ENCODE assay signal across 16 mouse cellular contexts in the genomic region with DNA sequence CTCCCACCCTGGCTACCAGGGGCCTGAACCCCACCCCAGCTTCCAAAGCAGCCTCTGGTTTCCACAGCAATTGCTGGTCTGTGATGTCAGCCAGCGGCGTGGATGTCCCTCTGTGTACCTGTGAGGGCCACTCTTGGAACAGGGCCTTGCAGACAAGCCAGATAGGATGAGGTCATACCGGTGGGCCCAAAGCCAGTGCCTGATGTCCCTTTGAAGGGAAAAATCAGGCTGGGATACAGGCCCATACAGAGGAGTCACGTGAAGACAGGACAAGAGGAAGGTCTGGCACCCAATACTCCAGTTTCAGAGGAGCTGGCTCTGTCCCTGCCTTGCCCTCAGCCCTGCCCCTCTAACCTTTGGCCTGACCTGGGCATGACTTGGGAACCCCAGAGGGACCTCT.
DNase-seq lines count a peak whose midpoint lies in the region; ATAC-seq and TF ChIP-seq lines count a peak whose summit lies in the region.
"Had no signal": no experiment of that assay in that cellular context is flagged by ENCODE, and none has a peak within 500 bp of the region (broad histone marks: within the 10 kb centered on the region; RNA-seq: fewer than 3 reads in every experiment).

No protein-coding gene starts in this region.

- no peaks in the 10 kb centered on the region for H3K4me1 ChIP-seq in heart, adult 2 months (ENCODE audit: control insufficient read depth, insufficient read depth, low read length)
- H3K4me1 ChIP-seq in heart, embryonic 12.5 days (replicated peaks): no peaks in the 10 kb centered on the region
- H3K4me1 ChIP-seq in cerebellum, adult 2 months (ENCODE audit: control insufficient read depth, insufficient read depth, low read length): peaks cover 28% of the 10 kb centered on the region

- H3K27me3 ChIP-seq in heart, adult 2 months (ENCODE audit: control insufficient read depth, insufficient read depth, low read length): no peaks in the 10 kb centered on the region
- H3K27me3 ChIP-seq in heart, embryonic 12.5 days (replicated peaks): 0 out of 2 replicates have a peak, but pooled peaks cover 4% of the 10 kb centered on the region
- no peaks in the 10 kb centered on the region for H3K27me3 ChIP-seq in cerebellum, adult 2 months (ENCODE audit: control insufficient read depth, insufficient read depth, low read length)
- H3K27me3 ChIP-seq: embryonic facial prominence, embryonic 15.5 days had no signal

- WGBS in heart, adult 2 months: 34% methylated on average over 4 of the region's 4 CpGs
- WGBS in heart, embryonic 12.5 days: 76% methylated on average over 4 of the region's 4 CpGs
- WGBS in cerebellum, adult 2 months: 16% methylated on average over 4 of the region's 4 CpGs

- H3K79me2 ChIP-seq in heart, adult 2 months (replicated peaks; ENCODE audit: control insufficient read depth, insufficient read depth, low read length): no peaks in the 10 kb centered on the region

- TF ChIP-seq CTCF in heart, adult 2 months (IDR thresholded peaks at IDR 0.05): no peak
- TF ChIP-seq CTCF in cerebellum, adult 2 months (IDR thresholded peaks at IDR 0.05; ENCODE audit: borderline replicate concordance, insufficient read depth, low read depth, low read length): no peak

- H3K9me3 ChIP-seq in heart, embryonic 12.5 days (replicated peaks): no peaks in the 10 kb centered on the region
- H3K9me3 ChIP-seq: embryonic facial prominence, embryonic 15.5 days; G1E; midbrain, embryonic 10.5 days had no signal

- no peak for TF ChIP-seq EP300 in heart, adult 2 months (IDR thresholded peaks at IDR 0.05; ENCODE audit: insufficient read depth, low read depth, low read length)

- intact Hi-C loops in heart, adult 2 months (cut with DNase I): no loop called here

- ATAC-seq in heart, embryonic 12.5 days (ENCODE audit: insufficient number of reproducible peaks, low FRiP score): no peak
- ATAC-seq: inflammation-experienced regulatory T-cells, adult 6 months had no signal

- TF ChIP-seq POLR2A in heart, adult 2 months (IDR thresholded peaks at IDR 0.05; ENCODE audit: insufficient read depth, low read depth, low read length): no peak
- no peak for TF ChIP-seq POLR2A in cerebellum, adult 2 months (IDR thresholded peaks at IDR 0.05; ENCODE audit: borderline replicate concordance, insufficient read depth, low read length)

- H3K9ac ChIP-seq in heart, adult 2 months (ENCODE audit: low read depth, low read length): no peak overlapping the region
- H3K9ac ChIP-seq in heart, embryonic 12.5 days: no peak overlapping the region
- H3K9ac ChIP-seq: embryonic facial prominence, embryonic 15.5 days; liver, embryonic 14.5 days had no signal

- DNase-seq in heart, adult 2 months: peak; percentile 36 to 50
- DNase-seq in urinary bladder, postnatal 14 days (ENCODE audit: low spot score): peak; percentile 19
- no peak for DNase-seq in urinary bladder, postnatal 36 days (ENCODE audit: low spot score in 2 of 2)
- DNase-seq in cerebellum, adult 2 months: peak; percentile 85 to 90
- no peak for DNase-seq in kidney, postnatal 36 days
- DNase-seq in testis, postnatal 10 days (ENCODE audit: low spot score): no peak
- DNase-seq: layer of hippocampus, adult 9-11 months; right cerebral cortex, postnatal 4 days; thymus, adult 18-20 months had no signal

- H3K4me3 ChIP-seq in heart, adult 2 months: no peak overlapping the region
- no peak overlapping the region for H3K4me3 ChIP-seq in heart, embryonic 12.5 days
- no peak overlapping the region for H3K4me3 ChIP-seq in cerebellum, adult 2 months (replicated peaks; ENCODE audit: insufficient read depth, low read depth, low read length)
- H3K4me3 ChIP-seq: embryonic facial prominence, embryonic 15.5 days; midbrain, embryonic 10.5 days had no signal

- no peaks in the 10 kb centered on the region for H3K36me3 ChIP-seq in heart, adult 2 months (ENCODE audit: control insufficient read depth, insufficient read depth, low read length)
- H3K36me3 ChIP-seq in heart, embryonic 12.5 days: no peaks in the 10 kb centered on the region
- H3K36me3 ChIP-seq: embryonic facial prominence, embryonic 15.5 days; G1E; midbrain, embryonic 10.5 days had no signal

- H3K27ac ChIP-seq in heart, adult 2 months: no peak overlapping the region
- no peak overlapping the region for H3K27ac ChIP-seq in heart, embryonic 12.5 days (ENCODE audit: poor library complexity, severe bottlenecking)
- no peak overlapping the region for H3K27ac ChIP-seq in cerebellum, adult 2 months (ENCODE audit: insufficient read depth, low read length)
- H3K27ac ChIP-seq: embryonic facial prominence, embryonic 15.5 days; kidney, postnatal 0 days; liver, embryonic 14.5 days; midbrain, embryonic 10.5 days had no signal

- H3K4me2 ChIP-seq in heart, embryonic 12.5 days: no peak overlapping the region
- H3K4me2 ChIP-seq: embryonic facial prominence, embryonic 15.5 days had no signal

Comparison
In these comparisons a context has a peak if more than half of its experiments do, and no peak if none do; other contexts are left out.
1. DNase-seq: peak in heart, adult 2 months (2 of 2), urinary bladder, postnatal 14 days (single experiment) and cerebellum, adult 2 months (2 of 2); none in urinary bladder, postnatal 36 days (0 of 2), kidney, postnatal 36 days (0 of 2) and testis, postnatal 10 days (single experiment).